Mouse (Mus musculus) macrophage (primary cell): ENCODE measurements around the gene Lsp1. TPM values are rescaled to one million over a fixed set of nuclear protein-coding genes. Genes with fewer than 3 reads are reported as not detected.

Experiments
- H3K27ac ChIP-seq: fragments of 350-480 bp; formaldehyde crosslinking; 2 replicates; pipeline ENCODE4 v1.9.0; 2021
- H3K36me3 ChIP-seq: fragments of 350-480 bp; formaldehyde crosslinking; 2 replicates; pipeline ENCODE4 v1.9.0; 2021; ENCODE audit errors: inconsistent target
- H3K4me3 ChIP-seq: fragments of 350-480 bp; formaldehyde crosslinking; 2 replicates; pipeline ENCODE4 v1.9.0; 2021; ENCODE audit errors: inconsistent target
- H3K79me2 ChIP-seq: fragments of 350-480 bp; formaldehyde crosslinking; 2 replicates; pipeline ENCODE4 v1.9.0; 2021; ENCODE audit errors: inconsistent target
- WGBS: methylation state at CpG from one replicate; pipeline ENCODE4 v1.1.7; 2026; ENCODE audit warnings: inconsistent platforms; ENCODE audit not compliant: missing documents; 5-methylcytosine and 5-hydroxymethylcytosine counted together
- polyA plus RNA-seq: library from polyadenylated mRNA; stranded (reverse); fragments of 250-400 nt; gene quantifications from 3 replicates; pipeline ENCODE4 v1.2.4, GENCODE M21; 2018; ENCODE audit warnings: inconsistent platforms

Gene Lsp1
- polyA plus RNA-seq, 1 experiment from 2014 or later, result 130 TPM

GRCm38 (mm10) chr7:142437324-142437723 is 23.3 kb upstream of the Lsp1 start:
- 95% methylated on average over 4 of the region's 5 CpGs for WGBS
- no peaks in the 10 kb centered on the region for H3K36me3 ChIP-seq

GRCm38 (mm10) chr7:142439966-142440365 is 20.6 kb upstream of the Lsp1 start:
- no peaks in the 10 kb centered on the region for H3K79me2 ChIP-seq
- 85% methylated on average over 11 of the region's 14 CpGs for WGBS
- no peaks in the 10 kb centered on the region for H3K36me3 ChIP-seq
- H3K27ac ChIP-seq, result no peak overlapping the region
- H3K4me3 ChIP-seq, result no peak overlapping the region

More at GRCm38 (mm10) chr7:142437324-142437723, 23.3 kb upstream of the Lsp1 start:
- no peak overlapping the region for H3K27ac ChIP-seq
- H3K79me2 ChIP-seq, result no peaks in the 10 kb centered on the region
- no peak overlapping the region for H3K4me3 ChIP-seq

DNA sequence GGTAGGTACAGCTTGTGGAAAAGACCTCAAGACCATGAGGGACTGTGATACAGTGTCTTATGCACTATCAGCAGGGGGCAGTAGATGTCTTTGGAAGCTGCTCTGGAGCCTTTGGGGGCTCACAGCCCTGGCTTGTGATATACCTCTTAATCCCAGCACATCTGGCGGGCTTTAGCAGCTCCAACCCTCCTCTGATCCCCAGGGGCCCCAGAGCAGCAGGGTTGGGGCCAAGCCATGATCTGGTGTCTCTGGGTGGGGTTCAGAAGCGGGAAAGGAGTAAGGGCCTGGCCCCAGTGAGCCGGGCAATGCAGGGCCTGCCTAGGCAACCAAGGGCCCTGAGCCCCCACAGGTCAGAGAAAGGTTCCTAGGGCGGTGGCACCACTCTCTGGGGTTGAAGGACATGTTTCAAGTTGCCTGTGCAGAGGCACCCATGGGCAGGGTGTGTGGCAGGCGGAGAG is 19.9 kb upstream of the Lsp1 start:
- 89% methylated on average over 4 of the region's 5 CpGs for WGBS
- H3K27ac ChIP-seq, result no peak overlapping the region
- H3K36me3 ChIP-seq, result no peaks in the 10 kb centered on the region
- no peak overlapping the region for H3K4me3 ChIP-seq
- no peaks in the 10 kb centered on the region for H3K79me2 ChIP-seq

- H3K36me3 ChIP-seq, result no peaks in the 10 kb centered on the region
- H3K27ac ChIP-seq, result peak within 1 kb of the TSS; percentile 99
- H3K4me3 ChIP-seq, result no peak within 1 kb of the TSS
- WGBS, result 93% methylated on average over 9 of the region's 9 CpGs
- no peaks in the 10 kb centered on the region for H3K79me2 ChIP-seq
Observed at GRCm38 (mm10) chr7:142441585-142441984, 19.0 kb upstream of the Lsp1 start, which contains the start of gene Tnni2. TSS of gene Tnni2 (plus strand) at chr7:142441808.

GRCm38 (mm10) chr7:142442081-142442907 is 18.3 kb upstream of the Lsp1 start:
- H3K79me2 ChIP-seq, result no peaks in the 10 kb centered on the region
- H3K4me3 ChIP-seq, result no peak overlapping the region
- WGBS, result 45% methylated on average over 9 of the region's 9 CpGs
- no peaks in the 10 kb centered on the region for H3K36me3 ChIP-seq
- H3K27ac ChIP-seq, result peak overlapping the region; percentile 99

- peak overlapping the region; percentile 99 for H3K27ac ChIP-seq
- no peaks in the 10 kb centered on the region for H3K79me2 ChIP-seq
- H3K4me3 ChIP-seq, result no peak overlapping the region
- H3K36me3 ChIP-seq, result no peaks in the 10 kb centered on the region
- WGBS, result 52% methylated on average over 7 of the region's 7 CpGs
Observed at GRCm38 (mm10) chr7:142442908-142443420, 17.6 kb upstream of the Lsp1 start.

DNA sequence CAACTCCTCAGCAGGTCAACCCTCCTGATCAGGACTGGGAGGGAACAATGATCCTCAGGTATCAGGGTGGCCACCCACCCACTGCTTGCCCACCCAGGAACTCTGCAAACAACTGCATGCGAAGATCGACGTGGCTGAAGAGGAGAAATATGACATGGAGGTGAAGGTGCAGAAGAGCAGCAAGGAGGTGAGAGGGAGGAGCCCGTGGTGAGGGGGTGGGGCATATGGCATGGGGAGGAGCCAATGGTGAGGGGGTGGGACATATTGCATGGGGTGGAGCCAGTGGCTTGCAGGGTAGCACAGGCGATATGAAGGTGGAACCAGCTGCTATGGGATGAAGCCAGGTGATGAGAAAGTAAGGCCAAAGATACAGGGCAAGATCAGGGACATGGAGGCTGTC is 17.1 kb upstream of the Lsp1 start:
- Histone ChIP-seq H3K36me3 (no peaks in the 10 kb centered on the region), H3K79me2 (no peaks in the 10 kb centered on the region), H3K27ac (peak overlapping the region; percentile 99), H3K4me3 (no peak overlapping the region)
- WGBS, result 86% methylated on average over 5 of the region's 5 CpGs

DNA sequence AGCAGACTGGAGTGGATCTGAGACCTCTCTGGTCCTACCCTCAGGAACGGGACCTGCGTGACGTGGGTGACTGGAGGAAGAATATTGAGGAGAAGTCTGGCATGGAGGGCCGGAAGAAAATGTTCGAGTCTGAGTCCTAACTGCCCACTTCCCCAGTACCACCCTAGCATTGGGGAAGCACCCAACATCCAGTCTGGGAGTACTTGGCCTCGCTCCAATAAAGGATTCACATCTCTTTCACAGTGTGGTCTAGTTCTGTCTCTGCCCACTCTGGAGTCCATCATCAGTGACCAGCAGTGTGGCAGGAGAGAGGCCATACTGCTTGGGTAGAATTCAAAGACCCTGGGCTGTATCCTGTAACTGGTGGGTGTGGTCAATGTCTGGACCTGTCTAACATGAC is 16.4 kb upstream of the Lsp1 start:
- no peak overlapping the region for H3K4me3 ChIP-seq
- 67% methylated on average over 6 of the region's 6 CpGs for WGBS
- peak overlapping the region; percentile 99 for H3K27ac ChIP-seq
- no peaks in the 10 kb centered on the region for H3K36me3 ChIP-seq
- H3K79me2 ChIP-seq, result no peaks in the 10 kb centered on the region

- H3K36me3 ChIP-seq, result no peaks in the 10 kb centered on the region
- WGBS, result 98% methylated on average over 6 of the region's 6 CpGs
- H3K27ac ChIP-seq, result 0 out of 2 replicates have a peak overlapping the region, but pooled peaks have one; percentile 99
- H3K79me2 ChIP-seq, result no peaks in the 10 kb centered on the region
- H3K4me3 ChIP-seq, result no peak overlapping the region
Observed at GRCm38 (mm10) chr7:142445324-142445723, 15.3 kb upstream of the Lsp1 start.

DNA sequence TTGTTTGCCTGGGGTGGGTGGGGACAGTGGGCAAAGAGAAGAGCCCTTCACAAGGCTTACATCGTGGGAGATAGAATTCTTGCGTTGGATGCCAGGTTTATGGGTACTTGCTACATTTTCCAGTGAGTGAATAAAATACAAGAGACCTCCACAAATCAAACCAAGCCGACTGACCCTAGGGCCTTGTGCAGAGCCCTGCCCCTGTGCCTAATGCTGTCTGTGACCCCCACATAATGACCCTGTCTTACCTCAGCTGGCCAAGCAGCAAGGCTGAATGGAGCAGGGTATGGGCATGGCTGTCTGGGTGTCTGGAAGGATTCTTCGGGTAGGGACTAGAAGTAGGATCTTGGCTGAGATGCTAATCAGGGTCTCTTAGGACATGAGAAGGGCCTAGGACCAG is 14.3 kb upstream of the Lsp1 start:
- Histone ChIP-seq H3K36me3 (no peaks in the 10 kb centered on the region), H3K27ac (no peak overlapping the region), H3K79me2 (no peaks in the 10 kb centered on the region), H3K4me3 (no peak overlapping the region)
- WGBS, result 92% methylated on average over 4 of the region's 4 CpGs

- WGBS, result 47% methylated on average over 6 of the region's 6 CpGs
- peak overlapping the region; percentile 0; the same call in 1 of the 2 replicates for H3K27ac ChIP-seq
- H3K79me2 ChIP-seq, result no peaks in the 10 kb centered on the region
- H3K36me3 ChIP-seq, result no peaks in the 10 kb centered on the region
- no peak overlapping the region for H3K4me3 ChIP-seq
Observed at GRCm38 (mm10) chr7:142449038-142449617, 11.5 kb upstream of the Lsp1 start.

- Histone ChIP-seq H3K79me2 (no peaks in the 10 kb centered on the region), H3K36me3 (no peaks in the 10 kb centered on the region), H3K27ac (no peak overlapping the region), H3K4me3 (no peak overlapping the region)
- WGBS, result 92% methylated on average over 1 of the region's 1 CpGs
Observed at GRCm38 (mm10) chr7:142454706-142455105, 5.9 kb upstream of the Lsp1 start.

- Histone ChIP-seq H3K27ac (no peak overlapping the region), H3K36me3 (no peaks in the 10 kb centered on the region), H3K4me3 (no peak overlapping the region), H3K79me2 (no peaks in the 10 kb centered on the region; the same call in 1 of the 2 replicates)
- WGBS, result 97% methylated on average over 2 of the region's 2 CpGs
Observed at GRCm38 (mm10) chr7:142455251-142455650, 5.4 kb upstream of the Lsp1 start.

GRCm38 (mm10) chr7:142456806-142457205 is 3.8 kb upstream of the Lsp1 start:
- Histone ChIP-seq H3K79me2 (peaks cover 11% of the 10 kb centered on the region), H3K36me3 (no peaks in the 10 kb centered on the region), H3K4me3 (no peak overlapping the region), H3K27ac (peak overlapping the region; percentile 93)
- 96% methylated on average over 3 of the region's 3 CpGs for WGBS

GRCm38 (mm10) chr7:142457227-142457811 is 3.3 kb upstream of the Lsp1 start:
- WGBS, result 0% methylated on average over 3 of the region's 3 CpGs

More at GRCm38 (mm10) chr7:142457227-142457811, 3.3 kb upstream of the Lsp1 start:
- Histone ChIP-seq H3K79me2 (peaks cover 16% of the 10 kb centered on the region), H3K27ac (peak overlapping the region; percentile 93), H3K36me3 (no peaks in the 10 kb centered on the region), H3K4me3 (no peak overlapping the region)
